Mouse (Mus musculus): ENCODE data around the gene Olfr1066.
A peak's percentile ranks its signal among the peaks of the same experiment; 100 is the strongest.
"Not testable (repeated sequence)": the region's sequence is repeated elsewhere in the genome, so short reads cannot be mapped to it uniquely, and the experiment has no call there.

The Olfr1066 gene

GRCm38 (mm10) chr2:86456169-86456568, at the start of gene Olfr1066:
Gene Olfr1066 (minus strand): TSS chr2:86456269.
- Histone ChIP-seq H3K27me3 (ENCODE audit: control insufficient read depth, insufficient read depth, low read length, poor library complexity, severe bottlenecking) (no peaks in the 10 kb centered on the region), H3K36me3 (ENCODE audit: control insufficient read depth, insufficient read depth, low read length, poor library complexity, severe bottlenecking) (no peaks in the 10 kb centered on the region)
- no peak for DNase-seq (ENCODE audit: low read depth, low spot score)

- H3K27me3 ChIP-seq (ENCODE audit: control insufficient read depth, insufficient read depth, low read length, poor library complexity, severe bottlenecking) = no peaks in the 10 kb centered on the region
- DNase-seq (ENCODE audit: low read depth, low spot score) = no peak
Measured at GRCm38 (mm10) chr2:86487286-86487685, 31.2 kb upstream of the Olfr1066 start, which contains the start of gene Olfr228. Gene Olfr228 (minus strand): TSS chr2:86487386.

GRCm38 (mm10) chr2:86464442-86465109, 8.5 kb upstream of the Olfr1066 start:
- no peaks in the 10 kb centered on the region for H3K36me3 ChIP-seq (ENCODE audit: control insufficient read depth, insufficient read depth, low read length, poor library complexity, severe bottlenecking)
- H3K27me3 ChIP-seq (ENCODE audit: control insufficient read depth, insufficient read depth, low read length, poor library complexity, severe bottlenecking) = no peaks in the 10 kb centered on the region
- DNase-seq (ENCODE audit: low read depth, low spot score) = peak; percentile 2

More at GRCm38 (mm10) chr2:86487286-86487685, 31.2 kb upstream of the Olfr1066 start, which contains the start of gene Olfr228:
- no peaks in the 10 kb centered on the region for H3K36me3 ChIP-seq (ENCODE audit: control insufficient read depth, insufficient read depth, low read length, poor library complexity, severe bottlenecking)

GRCm38 (mm10) chr2:86460434-86460833, 4.4 kb upstream of the Olfr1066 start:
- Histone ChIP-seq H3K36me3 (ENCODE audit: control insufficient read depth, insufficient read depth, low read length, poor library complexity, severe bottlenecking) (no peaks in the 10 kb centered on the region), H3K27me3 (ENCODE audit: control insufficient read depth, insufficient read depth, low read length, poor library complexity, severe bottlenecking) (no peaks in the 10 kb centered on the region)
- no peak for DNase-seq (ENCODE audit: low read depth, low spot score)

- not testable (repeated sequence) for H3K36me3 ChIP-seq (ENCODE audit: control insufficient read depth, insufficient read depth, low read length, poor library complexity, severe bottlenecking); DNase-seq (ENCODE audit: low read depth, low spot score); H3K27me3 ChIP-seq (ENCODE audit: control insufficient read depth, insufficient read depth, low read length, poor library complexity, severe bottlenecking)
Measured at GRCm38 (mm10) chr2:86450491-86450890, 5.6 kb downstream of the Olfr1066 start, which contains the start of gene Olfr1065. Gene Olfr1065 (minus strand): TSS chr2:86450591.

GRCm38 (mm10) chr2:86442101-86442500, 14.0 kb downstream of the Olfr1066 start:
- H3K27me3 ChIP-seq (ENCODE audit: control insufficient read depth, insufficient read depth, low read length, poor library complexity, severe bottlenecking); DNase-seq (ENCODE audit: low read depth, low spot score); H3K36me3 ChIP-seq (ENCODE audit: control insufficient read depth, insufficient read depth, low read length, poor library complexity, severe bottlenecking): not testable (repeated sequence)

- DNase-seq (ENCODE audit: low read depth, low spot score); H3K36me3 ChIP-seq (ENCODE audit: control insufficient read depth, insufficient read depth, low read length, poor library complexity, severe bottlenecking); H3K27me3 ChIP-seq (ENCODE audit: control insufficient read depth, insufficient read depth, low read length, poor library complexity, severe bottlenecking): not testable (repeated sequence)
Measured at GRCm38 (mm10) chr2:86428511-86428910, 27.6 kb downstream of the Olfr1066 start.

GRCm38 (mm10) chr2:86426649-86427048, 29.4 kb downstream of the Olfr1066 start, which contains the start of gene Olfr1062:
Gene Olfr1062 (minus strand): TSS chr2:86426749.
- H3K27me3 ChIP-seq (ENCODE audit: control insufficient read depth, insufficient read depth, low read length, poor library complexity, severe bottlenecking); H3K36me3 ChIP-seq (ENCODE audit: control insufficient read depth, insufficient read depth, low read length, poor library complexity, severe bottlenecking); DNase-seq (ENCODE audit: low read depth, low spot score): not testable (repeated sequence)

- no peaks in the 10 kb centered on the region for H3K36me3 ChIP-seq (ENCODE audit: control insufficient read depth, insufficient read depth, low read length, poor library complexity, severe bottlenecking)
- H3K27me3 ChIP-seq (ENCODE audit: control insufficient read depth, insufficient read depth, low read length, poor library complexity, severe bottlenecking) = no peaks in the 10 kb centered on the region
- no peak for DNase-seq (ENCODE audit: low read depth, low spot score)
Measured at GRCm38 (mm10) chr2:86413950-86414349, 42.1 kb downstream of the Olfr1066 start, which contains the start of gene Olfr1061. Gene Olfr1061 (minus strand): TSS chr2:86414050.

Data from splenic B cell, adult 2 months (primary cell).